Mouse (Mus musculus): ENCODE measurements around the gene Znrf1.
"Not testable (repeated sequence)": the region's sequence is repeated elsewhere in the genome, so short reads cannot be mapped to it uniquely, and the experiment has no call there.

The Znrf1 gene

GRCm38 (mm10) chr8:111536031-111536977, at the start of gene Znrf1:
Gene Znrf1 (plus strand): TSS chr8:111536097.
- peak; percentile 92 for DNase-seq (ENCODE audit: low spot score)

- no peak for DNase-seq (ENCODE audit: low spot score)
Observed at GRCm38 (mm10) chr8:111490034-111490591, 45.8 kb upstream of the Znrf1 start.

GRCm38 (mm10) chr8:111491191-111491590, 44.7 kb upstream of the Znrf1 start:
- DNase-seq (ENCODE audit: low spot score) = no peak

- DNase-seq (ENCODE audit: low spot score) = no peak
Observed at GRCm38 (mm10) chr8:111492508-111492907, 43.4 kb upstream of the Znrf1 start.

- no peak for DNase-seq (ENCODE audit: low spot score)
Observed at GRCm38 (mm10) chr8:111493176-111493575, 42.7 kb upstream of the Znrf1 start.

- DNase-seq (ENCODE audit: low spot score) = no peak
Observed at GRCm38 (mm10) chr8:111496326-111496725, 39.6 kb upstream of the Znrf1 start.

- DNase-seq (ENCODE audit: low spot score) = not testable (repeated sequence)
Observed at GRCm38 (mm10) chr8:111498249-111498648, 37.6 kb upstream of the Znrf1 start.

GRCm38 (mm10) chr8:111501724-111502464, 34.0 kb upstream of the Znrf1 start:
- DNase-seq (ENCODE audit: low spot score) = peak; percentile 29

- DNase-seq (ENCODE audit: low spot score) = no peak
Observed at GRCm38 (mm10) chr8:111508566-111508965, 27.3 kb upstream of the Znrf1 start.

- DNase-seq (ENCODE audit: low spot score) = no peak
Observed at GRCm38 (mm10) chr8:111509278-111509677, 26.6 kb upstream of the Znrf1 start.

- DNase-seq (ENCODE audit: low spot score) = no peak
Observed at GRCm38 (mm10) chr8:111510401-111510800, 25.5 kb upstream of the Znrf1 start.

GRCm38 (mm10) chr8:111512941-111513340, 23.0 kb upstream of the Znrf1 start:
- DNase-seq (ENCODE audit: low spot score) = no peak

GRCm38 (mm10) chr8:111513446-111513845, 22.5 kb upstream of the Znrf1 start:
- DNase-seq (ENCODE audit: low spot score) = no peak

- no peak for DNase-seq (ENCODE audit: low spot score)
Observed at GRCm38 (mm10) chr8:111516451-111517035, 19.4 kb upstream of the Znrf1 start.

- no peak for DNase-seq (ENCODE audit: low spot score)
Observed at GRCm38 (mm10) chr8:111517466-111517865, 18.4 kb upstream of the Znrf1 start.

- DNase-seq (ENCODE audit: low spot score) = peak; percentile 99
Observed at GRCm38 (mm10) chr8:111521713-111522429, 14.0 kb upstream of the Znrf1 start, which contains the start of gene Wdr59. Gene Wdr59 (minus strand): TSS chr8:111522092.

GRCm38 (mm10) chr8:111526403-111527024, 9.4 kb upstream of the Znrf1 start:
- DNase-seq (ENCODE audit: low spot score) = no peak

- DNase-seq (ENCODE audit: low spot score) = no peak
Observed at GRCm38 (mm10) chr8:111527149-111527548, 8.7 kb upstream of the Znrf1 start.

- no peak for DNase-seq (ENCODE audit: low spot score)
Observed at GRCm38 (mm10) chr8:111528071-111528470, 7.8 kb upstream of the Znrf1 start.

- no peak for DNase-seq (ENCODE audit: low spot score)
Observed at GRCm38 (mm10) chr8:111531191-111531590, 4.7 kb upstream of the Znrf1 start.

GRCm38 (mm10) chr8:111531621-111532020, 4.3 kb upstream of the Znrf1 start:
- no peak for DNase-seq (ENCODE audit: low spot score)

Data from yolk sac, embryonic 10.5 days (tissue).